Mouse (Mus musculus) cerebellum, adult 2 months (tissue): ENCODE data around the gene Aldh8a1.

Experiments used
- CTCF ChIP-seq: fragments of 200-500 bp; IDR thresholded peaks from 2 replicates; pipeline ENCODE4 v1.5.1; 2011; ENCODE audit warnings: low read depth, mild to moderate bottlenecking, control low read depth, low read length, moderate library complexity, borderline replicate concordance; ENCODE audit not compliant: insufficient read depth
- POLR2A ChIP-seq: fragments of 200-500 bp; IDR thresholded peaks from 2 replicates; pipeline ENCODE4 v1.6.1; 2011; ENCODE audit warnings: low read length, control low read depth, borderline replicate concordance; ENCODE audit not compliant: insufficient read depth

DNA sequence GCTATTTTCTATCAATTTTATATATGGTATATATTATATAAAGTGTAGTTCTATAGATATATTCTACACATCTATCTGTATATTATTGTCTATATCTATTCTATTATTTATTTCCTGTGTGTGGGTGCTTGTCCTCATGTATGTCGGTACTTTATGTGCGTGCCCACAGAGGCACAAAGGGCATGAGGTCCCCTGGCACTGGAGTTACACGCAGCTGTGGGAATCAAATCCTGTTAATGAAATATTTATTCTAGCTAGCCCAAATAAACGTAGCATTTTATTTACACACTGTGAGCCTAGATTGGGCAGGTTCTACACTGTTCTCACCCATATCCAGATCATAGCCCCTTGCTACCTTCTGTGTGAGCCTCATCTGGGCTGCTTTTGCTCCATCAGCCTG, 18.0 kb upstream of the Aldh8a1 start:
- TF ChIP-seq POLR2A (no peak), CTCF (no peak)
